Mouse (Mus musculus) kidney, postnatal 36 days (tissue): ENCODE measurements at regions not wholly inside any gene's neighbourhood (a gene's known extent, or its start where the extent isn't known, plus 50 kb on each side); places are given as distances from the start of the nearest gene placed in this dataset.

Experiments
- DNase-seq, 2 experiments: peaks; one replicate each; pipeline ENCODE4 v3.0.0; 2021 to 2022; ENCODE audit warnings: mixed read lengths in 2 of 2

DNA sequence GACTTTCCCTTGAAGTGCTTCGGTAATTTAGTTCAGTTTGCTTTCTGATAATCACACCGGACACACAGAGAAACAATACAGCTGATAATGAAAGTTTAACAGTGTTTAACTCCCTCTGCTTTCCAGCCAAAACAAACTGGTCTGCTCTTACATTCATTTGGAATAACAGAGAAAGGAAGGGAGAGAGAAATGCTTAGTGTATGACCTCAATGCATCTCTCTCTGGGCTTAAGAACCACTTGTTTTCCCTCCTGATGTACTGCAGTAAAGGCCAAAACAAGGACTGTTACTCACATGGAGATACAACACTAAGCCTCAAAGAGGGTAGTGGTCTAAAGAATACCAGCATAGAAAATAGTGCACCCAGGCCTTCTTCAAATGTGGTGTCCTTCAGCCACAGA is 478.9 kb downstream of the Efnb2 start:
- DNase-seq, result no peak

GRCm38 (mm10) chr8:8174286-8174685 is 486.8 kb downstream of the Efnb2 start:
- DNase-seq, result no peak

DNA sequence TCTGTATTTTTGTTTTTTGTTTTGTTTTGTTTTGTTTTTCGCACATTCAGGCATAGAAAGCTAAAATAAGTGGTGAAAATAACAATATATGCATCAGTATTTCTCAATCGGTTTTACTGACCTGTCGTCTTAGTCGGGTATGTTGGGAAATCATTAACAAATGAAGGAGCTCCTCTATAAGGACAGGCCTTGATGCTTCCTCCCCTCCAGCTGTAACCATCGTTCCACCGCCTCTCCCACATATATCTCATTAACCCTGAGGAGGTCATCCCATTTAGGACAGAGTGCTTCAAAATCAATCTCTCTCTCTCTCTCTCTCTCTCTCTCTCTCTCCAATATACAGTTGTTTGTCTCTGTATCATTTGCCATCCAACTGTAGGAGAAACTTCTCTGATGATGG is 492.4 kb downstream of the Efnb2 start:
- no peak for DNase-seq

DNA sequence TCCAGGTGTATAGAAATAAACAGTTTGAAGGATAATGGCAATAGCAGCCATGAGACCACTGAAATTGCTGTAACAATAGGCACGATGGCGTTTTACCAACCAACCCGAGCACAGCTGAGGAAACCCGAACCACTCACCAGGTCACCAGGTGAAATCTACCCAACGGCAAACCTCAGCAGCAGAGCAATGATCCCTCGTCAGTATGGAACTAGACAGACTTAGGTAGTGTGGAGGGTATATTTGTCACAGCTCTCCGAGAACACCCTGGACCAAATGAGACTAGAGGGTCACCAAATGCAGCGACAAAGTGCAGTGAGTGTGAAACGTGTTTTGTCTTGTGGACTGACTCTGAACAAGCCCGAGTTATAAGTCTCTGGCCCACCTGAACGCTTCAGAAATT is 492.8 kb downstream of the Efnb2 start:
- no peak for DNase-seq

GRCm38 (mm10) chr8:8147527-8147926 is 513.5 kb downstream of the Efnb2 start:
- DNase-seq, result no peak

- DNase-seq, result no peak
Observed at GRCm38 (mm10) chr8:8142933-8143495, 518.0 kb downstream of the Efnb2 start.

GRCm38 (mm10) chr8:8142461-8142860 is 518.6 kb downstream of the Efnb2 start:
- DNase-seq, result no peak

- DNase-seq, result no peak
Observed at GRCm38 (mm10) chr8:8139720-8140119, 521.3 kb downstream of the Efnb2 start.

DNA sequence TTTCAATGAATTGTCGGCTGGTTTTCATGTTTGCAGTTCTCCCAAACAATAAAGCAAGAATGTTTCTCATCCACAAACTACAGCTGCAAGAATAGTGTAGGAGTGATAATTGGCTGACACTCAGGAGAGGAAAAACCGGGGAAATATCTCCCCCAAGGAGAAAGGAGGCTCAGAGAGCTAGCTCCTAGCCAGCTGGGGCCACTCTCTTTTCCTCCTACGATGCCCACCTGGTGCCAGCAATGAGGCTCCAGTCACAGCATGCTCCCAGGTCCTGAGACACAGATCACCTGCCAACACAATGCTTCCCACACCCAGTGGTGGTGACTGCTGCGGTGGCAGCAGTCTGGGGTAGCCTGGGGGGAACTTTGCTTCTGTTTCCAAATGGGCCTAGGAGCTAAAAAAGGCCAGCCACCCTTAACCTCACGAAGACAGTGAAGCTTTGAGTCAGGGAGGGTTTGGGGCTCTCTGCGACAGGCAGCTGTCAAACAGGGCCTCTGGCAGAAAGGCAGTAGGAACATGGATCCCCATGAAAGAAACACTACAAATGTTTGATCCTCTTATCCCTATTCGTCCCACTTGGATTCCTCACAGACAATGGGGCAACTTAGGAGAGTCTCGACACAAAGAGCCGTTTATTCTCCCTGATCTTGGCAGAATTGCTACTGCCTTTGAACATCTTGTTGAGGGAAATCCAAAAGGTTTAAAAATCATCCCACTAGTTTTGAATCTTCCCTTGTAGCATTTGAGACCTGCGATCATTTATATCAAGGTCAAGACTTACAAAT is 527.8 kb downstream of the Efnb2 start:
- DNase-seq, result no peak

DNA sequence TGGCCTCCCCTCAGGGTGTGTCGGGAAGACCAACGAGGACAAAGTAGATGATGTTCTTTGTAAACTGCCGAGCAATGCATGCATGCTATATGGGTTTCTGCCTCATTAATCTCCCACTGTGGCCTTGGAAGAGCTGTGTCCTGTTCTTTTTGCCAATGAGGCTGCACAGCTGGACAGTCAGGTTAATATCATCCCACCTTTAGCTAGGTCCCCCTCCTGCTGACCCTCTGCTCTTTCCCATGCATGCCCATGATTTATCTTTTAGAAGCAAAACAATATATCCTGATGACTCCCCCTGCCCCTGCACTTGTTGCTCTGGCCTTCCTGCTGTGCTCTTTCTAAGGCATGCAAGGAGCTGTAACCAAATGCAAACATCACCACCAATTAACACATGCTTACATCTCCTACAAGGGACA is 529.1 kb downstream of the Efnb2 start:
- no peak for DNase-seq

DNA sequence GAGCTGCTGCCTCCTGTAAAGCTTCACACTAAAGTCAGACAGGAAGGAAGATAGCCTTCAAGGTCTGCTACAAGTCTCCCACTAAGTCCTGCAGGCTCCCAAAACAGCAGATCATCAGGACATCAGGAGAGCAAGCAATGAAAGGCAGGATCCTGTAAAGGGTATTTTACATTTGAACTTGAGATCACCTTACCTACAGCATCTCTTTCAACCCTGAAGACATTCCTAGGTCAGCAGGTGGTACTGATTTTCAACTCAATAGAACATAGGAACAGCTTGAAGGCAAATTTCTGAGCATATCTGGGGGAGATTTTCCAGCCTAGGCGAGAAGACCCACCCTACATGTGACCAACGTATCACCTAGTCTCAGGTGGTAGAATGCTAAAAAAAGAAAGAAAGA is 530.2 kb downstream of the Efnb2 start:
- no peak for DNase-seq

DNA sequence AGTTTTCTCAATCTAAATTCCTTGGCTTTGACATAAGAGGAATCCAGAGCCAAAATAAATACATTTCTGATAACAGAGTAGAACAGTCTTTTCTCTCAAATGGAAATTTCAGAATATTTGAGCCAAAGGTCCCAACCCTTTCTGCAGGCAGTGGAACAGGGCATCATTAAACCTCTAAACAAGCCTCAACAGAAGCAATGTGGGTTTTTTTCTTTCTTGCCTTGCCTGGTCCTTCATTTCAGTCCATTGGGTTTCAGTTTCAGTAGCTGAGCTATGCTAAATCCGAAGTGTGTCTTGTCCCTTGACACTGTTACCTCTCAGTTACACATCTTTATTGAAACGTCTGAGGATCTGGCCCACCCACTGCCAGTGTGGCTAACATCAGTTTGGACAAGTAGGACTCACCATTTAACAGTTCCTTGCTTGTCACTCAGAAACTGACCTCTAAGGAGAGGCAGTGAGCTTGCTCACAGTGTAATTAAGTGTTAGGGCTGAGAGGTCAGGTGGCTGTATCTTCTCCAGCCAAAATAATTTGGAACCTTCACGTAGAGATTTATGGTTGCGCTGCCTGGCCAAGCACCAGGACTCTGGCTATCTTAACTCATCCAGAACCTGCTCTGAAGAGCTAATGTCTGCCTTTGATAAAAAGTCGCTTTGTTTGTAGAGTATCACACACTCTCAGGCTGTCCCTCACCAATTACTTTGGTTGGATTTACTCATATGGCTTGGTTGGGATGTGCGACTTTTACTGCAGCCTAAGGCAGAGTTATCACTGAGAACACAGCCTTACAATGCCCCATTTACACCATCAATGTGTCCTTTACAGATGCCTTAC is 545.2 kb downstream of the Efnb2 start:
- DNase-seq, result peak; percentile 5 to 20

DNA sequence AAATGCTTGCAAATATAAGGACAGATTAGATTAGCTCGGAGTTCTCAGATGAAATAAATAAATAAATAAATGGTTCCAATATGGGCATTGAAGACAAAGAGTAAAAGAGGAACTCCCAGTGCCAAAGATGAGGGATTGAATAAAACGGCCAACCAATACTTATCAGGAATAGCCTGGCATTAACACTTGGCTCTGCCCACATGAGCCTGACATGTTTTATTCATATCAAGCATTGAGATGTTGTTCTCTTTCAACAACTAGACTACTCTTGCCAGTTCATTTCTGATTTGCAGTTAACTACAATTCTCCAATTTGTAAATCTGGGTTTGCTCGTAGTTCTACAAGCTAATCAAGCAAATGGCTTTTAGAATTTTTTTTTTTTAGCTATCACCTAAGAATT is 546.4 kb downstream of the Efnb2 start:
- no peak for DNase-seq

- DNase-seq, result no peak
Observed at GRCm38 (mm10) chr8:8109785-8110350, 551.2 kb downstream of the Efnb2 start.

DNA sequence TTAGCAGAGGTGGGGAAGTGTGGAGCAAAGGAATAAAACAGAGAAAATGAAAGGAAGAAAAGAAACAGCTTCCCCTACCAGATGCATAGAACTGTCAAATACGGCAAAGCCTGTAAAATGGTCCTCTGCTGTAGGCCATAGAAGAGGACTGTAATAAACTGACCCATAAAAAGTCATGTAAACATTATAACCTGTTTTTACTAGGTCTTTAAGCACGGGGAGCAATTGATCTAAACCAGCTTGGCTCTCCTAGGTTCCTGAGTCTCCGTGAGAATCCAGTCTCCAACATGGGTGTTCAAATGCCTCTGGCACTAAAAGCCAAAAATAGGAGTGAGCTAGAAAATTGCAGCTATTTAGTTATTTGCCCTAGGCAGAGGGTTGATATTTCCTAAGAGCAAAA is 557.5 kb downstream of the Efnb2 start:
- no peak for DNase-seq

DNA sequence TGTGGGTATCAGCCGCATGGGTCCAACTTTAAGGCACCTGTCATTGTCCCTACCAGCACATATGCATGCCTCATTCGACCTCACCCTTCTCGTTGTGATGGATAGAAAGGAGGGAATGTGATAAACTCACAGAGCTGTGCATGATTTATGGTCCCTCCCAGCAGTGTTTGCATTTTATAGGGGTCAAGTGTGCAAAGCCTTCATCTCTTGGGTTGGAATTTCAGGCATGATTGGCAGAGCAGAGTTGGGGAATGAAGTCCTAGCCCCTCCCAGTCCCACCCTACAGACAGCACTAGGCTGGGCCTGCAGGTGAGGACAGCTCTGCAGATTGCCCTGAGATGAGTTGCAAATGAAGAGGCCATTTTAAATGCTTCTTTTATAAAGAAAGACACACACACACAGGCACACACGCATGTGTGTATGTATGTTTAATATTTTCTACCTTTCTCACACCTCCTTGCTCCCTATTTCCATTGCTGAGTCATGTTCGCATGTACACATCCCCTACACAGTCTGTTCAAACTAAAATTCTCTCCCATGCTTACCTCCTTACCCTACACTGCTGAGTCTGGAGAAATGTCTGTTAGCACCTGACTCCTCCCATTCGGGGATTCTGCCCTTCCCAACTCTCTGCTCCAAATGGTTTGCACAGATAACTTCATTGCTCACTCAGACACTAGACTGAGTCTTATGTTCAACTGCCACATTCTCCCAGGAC is 558.9 kb downstream of the Efnb2 start:
- DNase-seq, result no peak

DNA sequence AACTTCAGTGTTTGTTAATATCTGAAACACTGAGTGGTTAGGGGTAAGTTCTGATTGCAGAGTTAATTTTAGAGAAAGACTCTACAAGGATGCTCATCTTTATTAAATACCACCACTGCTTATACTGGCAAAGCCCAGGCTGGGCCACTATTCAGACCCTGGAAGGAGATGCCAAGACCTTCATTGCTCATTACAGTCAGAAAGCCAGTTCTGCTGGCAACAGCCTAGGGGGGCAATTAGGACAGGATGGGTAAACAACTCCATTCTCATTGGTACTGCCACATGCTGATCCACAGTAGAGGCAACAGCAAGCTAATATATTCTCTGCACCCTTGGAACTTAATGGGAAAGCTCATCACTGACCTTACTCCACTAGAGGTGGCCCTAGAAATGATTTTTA is 568.5 kb downstream of the Efnb2 start:
- no peak for DNase-seq

GRCm38 (mm10) chr8:8084652-8085051 is 576.4 kb downstream of the Efnb2 start:
- no peak for DNase-seq

DNA sequence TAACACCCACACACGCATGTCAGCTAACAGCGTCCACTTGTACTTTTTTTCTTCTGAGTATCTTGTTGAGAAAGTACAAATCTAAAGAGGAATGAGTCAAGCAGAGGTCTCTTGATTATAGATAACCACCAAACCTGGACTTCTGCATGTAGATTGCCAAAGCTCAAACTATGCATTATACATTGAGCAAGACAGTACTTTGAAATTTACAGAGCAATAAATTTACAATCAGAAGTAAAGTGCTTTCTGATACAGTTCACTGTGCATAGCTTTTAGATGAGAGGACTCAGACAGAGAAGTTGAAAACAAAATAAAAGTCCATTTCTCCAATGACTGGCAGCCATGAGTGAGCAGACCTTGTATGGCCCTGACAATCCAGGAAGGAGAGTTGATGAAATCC is 597.0 kb downstream of the Efnb2 start:
- no peak for DNase-seq

GRCm38 (mm10) chr8:8054224-8054916 is 606.7 kb downstream of the Efnb2 start:
- DNase-seq, result no peak

DNA sequence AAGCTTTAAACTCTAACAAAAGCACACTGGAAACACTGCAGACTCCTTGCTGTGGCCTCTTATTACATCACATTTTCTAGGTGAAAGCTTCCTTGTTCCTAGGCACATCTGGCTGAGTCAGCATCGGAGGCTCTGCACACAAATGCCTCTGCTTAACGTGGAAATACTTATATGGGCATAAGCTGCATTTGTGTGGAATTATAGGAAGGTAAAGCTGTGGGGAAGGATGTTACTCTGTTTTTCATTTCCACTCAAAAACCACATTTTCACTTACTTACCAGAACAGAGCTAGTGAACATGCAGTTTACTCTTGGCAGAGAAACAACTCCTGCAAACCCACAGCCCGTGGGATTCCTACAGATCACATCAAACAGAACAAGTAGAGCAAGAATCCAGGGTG is 609.9 kb downstream of the Efnb2 start:
- DNase-seq, result no peak

DNA sequence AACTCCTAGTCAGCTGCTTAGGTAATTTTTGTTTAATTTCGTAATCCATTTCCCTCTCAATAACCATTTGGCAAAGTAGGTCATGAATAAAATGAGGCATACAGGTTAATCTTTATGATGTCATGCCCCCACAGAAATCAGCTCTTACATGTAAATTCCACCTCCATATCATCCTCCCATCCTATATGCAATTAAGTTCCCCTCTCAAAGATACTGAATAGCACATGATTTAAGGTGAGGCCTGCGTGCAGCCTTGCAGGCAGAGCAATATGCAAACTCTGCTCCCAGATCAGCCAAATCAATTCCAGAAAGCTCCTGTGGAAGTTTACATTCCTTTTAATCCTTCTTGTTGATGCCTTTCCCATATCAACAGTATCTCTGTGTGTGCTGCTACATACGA is 610.3 kb downstream of the Efnb2 start:
- DNase-seq, result no peak
